Mouse (Mus musculus): ENCODE results near the gene Dnah8.

DNA sequence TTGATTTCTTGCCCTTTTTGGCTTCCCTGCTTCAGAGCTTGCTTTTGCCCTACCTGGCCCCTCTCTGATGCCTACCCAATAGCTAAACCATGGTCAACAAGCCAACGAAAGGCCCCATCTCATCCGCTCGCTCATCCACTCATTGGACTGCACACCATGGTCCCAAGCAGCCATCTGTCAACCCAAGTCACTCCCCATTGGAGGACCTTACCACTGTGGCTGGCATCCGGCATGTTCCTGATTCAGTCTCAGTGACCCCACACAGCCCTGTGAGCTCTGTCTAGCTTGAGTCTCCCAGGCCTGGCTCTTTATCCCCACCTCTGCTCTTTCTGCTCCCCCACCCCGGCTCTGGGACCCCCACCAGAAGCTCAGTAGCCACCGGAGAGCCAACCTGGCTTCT lies 129.0 kb downstream of the Dnah8 start:
- no peak for TF ChIP-seq CTCF (IDR thresholded peaks at IDR 0.05; ENCODE audit: extremely low read depth, insufficient read length, insufficient replicate concordance, low read depth, low read length)
- no peak for TF ChIP-seq POLR2A (IDR thresholded peaks at IDR 0.05; ENCODE audit: low read depth, low read length)
